Mouse (Mus musculus) left cerebral cortex, adult 8-10 months (tissue): ENCODE measurements at regions not wholly inside any gene's neighbourhood (a gene's known extent, or its start where the extent isn't known, plus 50 kb on each side); places are given as distances from the start of the nearest gene placed in this dataset.

ENCODE experiments used
- DNase-seq, 2 experiments: peaks; one replicate each; pipeline ENCODE4 v3.0.0; 2022; ENCODE audit warnings: low spot score in 2 of 2

DNA sequence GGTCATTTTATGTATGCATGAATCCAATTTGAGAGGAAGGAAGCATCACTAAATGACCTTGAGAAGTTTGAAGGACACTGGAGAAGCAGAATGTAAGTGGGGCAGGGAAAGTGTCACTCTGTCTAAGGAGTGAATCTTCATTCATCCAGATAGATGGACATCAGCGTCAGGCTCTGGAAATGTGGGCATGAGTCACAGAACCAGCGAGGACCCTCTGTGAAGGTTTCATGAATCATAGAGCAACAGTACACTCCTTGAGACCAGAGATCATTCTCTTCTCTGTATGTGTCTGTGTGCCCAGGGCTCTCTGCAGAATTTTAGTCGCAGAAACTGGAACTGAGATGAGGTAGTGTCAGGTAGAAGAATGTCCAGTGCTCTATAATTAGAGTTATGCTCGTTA is 62.4 kb upstream of the Lypd6 start:
- no peak for DNase-seq

DNA sequence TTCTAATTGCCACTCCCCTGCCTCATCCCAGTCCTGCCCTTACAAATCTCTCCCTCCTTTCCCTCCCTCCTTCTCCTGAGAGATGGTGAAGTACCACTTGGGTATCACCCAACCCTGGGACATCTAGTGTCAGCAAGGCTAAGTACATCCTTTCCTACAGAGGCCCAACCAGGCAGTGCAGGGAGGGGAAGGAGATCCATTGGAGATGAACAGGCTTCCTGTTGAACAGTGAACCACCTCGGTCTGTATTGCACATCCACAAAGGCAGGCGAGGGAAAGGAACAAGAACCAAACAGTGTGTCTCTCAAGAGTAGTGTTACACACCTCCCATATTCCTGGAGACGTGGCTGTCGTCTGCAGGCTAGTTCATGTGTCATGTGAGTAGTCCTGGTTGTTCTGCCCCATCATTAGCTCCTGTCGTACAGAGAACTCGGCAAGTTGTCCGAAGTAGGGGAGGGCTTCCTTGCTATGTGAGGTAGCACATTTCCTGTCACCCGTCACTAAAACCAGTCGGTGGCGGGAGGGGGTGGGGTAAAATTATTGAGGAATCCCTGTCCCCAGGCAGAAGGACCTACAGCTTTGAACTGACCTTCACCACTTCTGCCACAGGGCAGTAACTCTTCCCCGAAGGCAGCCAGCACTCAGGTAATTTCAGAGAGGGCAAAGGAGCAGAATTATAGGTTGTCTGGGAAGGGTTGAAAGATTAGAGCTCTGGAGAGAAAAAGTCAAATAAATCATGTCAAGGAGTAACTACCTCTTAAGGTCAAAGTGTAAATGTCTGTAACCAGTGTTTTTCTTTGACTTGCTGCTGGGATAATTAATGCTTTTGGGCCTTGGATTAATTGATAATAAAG is 61.3 kb upstream of the Lypd6 start:
- no peak for DNase-seq

DNA sequence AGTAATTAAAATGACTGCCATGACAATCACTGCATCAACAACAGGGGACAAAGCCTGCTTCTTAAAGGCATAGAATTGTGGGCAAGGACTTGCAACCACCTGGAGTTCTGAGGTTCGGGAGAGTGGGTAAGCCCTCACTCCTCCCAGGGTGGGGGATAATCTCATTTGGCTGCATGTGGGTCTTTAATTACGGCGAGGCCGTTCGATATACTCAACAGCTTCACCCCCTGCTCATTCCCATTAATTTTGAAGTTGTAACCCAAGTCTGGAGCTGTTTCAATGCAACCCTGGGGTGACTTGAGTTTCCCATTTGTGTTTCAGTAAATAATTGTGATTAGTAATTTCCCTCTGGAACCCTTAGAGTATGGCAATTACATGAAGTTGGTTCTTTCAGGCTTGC is 57.9 kb upstream of the Lypd6 start:
- DNase-seq: no peak

DNA sequence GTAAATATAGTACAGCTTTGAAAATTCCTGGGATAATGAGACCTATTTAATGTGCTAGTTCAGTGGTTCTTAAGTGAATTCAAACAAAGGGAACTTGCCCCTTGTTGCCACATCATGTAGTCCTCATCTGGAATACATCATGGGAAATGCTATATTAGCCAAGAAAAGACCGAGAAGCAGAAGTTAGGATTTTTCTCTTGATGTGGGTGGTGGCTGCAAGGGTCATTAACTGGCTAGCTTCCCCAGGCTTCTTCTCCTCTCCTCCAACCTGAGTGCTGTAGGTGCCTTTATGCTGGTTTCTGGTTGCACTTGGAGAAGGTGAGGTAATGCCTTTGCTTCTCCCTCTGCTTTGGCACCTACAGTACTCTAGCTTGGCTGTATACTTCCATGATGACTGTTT is 55.8 kb upstream of the Lypd6 start:
- DNase-seq: no peak

DNA sequence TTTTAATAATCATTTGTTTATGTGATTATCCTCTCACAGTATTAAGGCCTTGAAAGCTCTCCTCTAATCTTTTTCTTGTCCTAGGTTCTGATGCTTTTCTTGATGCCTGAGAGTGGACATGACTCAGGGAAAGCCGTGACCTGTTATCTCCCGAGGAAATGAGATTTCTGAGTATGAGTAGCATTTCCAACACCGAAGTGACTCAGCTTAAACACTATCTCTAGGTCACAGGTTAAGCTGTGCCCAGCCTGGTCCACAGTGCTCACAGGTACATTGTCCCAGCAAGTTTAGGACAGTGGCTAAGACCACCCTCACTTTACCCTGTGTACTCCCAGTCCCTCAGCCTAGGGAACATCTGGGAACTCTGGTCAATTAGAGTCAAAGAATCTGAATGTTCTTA is 53.9 kb upstream of the Lypd6 start:
- no peak for DNase-seq

DNA sequence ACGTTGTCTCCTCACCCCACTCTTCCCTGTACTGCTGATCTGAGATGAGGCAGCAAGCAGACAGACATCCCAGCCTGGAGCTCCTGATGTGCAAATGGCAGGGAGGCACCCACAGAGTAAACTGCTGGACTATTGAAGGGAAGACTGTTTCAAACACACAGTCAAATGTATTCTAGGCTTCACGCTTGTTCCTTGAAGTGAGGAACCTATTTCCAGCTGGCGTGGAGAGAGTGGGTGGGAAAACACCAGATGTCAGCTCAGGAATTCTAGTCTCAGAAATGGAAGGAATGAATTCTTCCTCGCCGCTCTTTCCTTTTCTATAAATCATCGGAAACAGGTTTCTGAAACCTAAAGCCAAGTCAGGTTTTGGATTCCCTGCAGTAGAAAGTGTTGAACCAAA is 53.0 kb upstream of the Lypd6 start:
- DNase-seq: peak; percentile 18 to 70

DNA sequence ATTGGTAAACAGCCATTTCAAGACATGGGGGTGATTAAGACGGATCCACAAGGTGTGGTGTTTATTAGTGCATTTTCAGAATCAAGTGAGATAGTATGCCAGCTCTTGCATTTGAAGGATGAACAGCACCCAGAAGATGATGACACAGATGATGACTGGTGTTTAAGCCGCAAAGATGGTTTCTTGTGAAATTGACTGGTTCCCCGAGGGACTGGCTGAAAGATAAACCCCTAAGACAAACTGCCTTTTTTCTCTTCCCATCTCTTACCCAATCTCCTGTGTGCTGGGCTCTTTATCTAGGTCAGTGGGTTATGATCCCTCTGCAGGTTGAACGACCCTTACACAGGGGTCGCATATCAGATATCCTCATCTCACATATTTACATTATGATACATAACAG is 52.3 kb upstream of the Lypd6 start:
- DNase-seq: no peak

DNA sequence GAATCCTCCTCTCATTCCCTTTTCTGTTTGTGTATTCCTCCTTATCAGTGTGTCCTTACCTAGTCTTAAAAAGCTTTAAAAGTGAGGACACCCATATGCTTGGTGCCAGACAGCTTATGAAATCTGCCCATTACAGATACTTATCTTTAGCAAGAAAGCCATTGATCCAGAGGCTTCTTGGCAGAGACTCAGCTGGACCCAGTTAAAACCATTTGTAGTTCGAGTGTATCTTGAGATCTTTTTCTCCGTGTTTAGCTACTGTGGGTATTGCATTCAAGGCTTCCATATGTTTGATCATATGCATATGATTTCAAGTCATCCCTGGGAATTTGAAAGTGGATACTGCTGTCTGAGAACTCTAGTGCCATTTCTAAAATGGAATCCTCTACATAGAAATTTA is 51.5 kb upstream of the Lypd6 start:
- DNase-seq: peak in 1 of 2 experiments; percentile 40
